Mouse (Mus musculus) urinary bladder, postnatal 25 days (tissue): ENCODE data around the gene Oip5.
"Not testable (repeated sequence)": the region's sequence is repeated elsewhere in the genome, so short reads cannot be mapped to it uniquely, and the experiment has no call there.

Experiments used
- DNase-seq: peaks from one replicate; pipeline ENCODE4 v3.0.0; 2022; ENCODE audit warnings: low spot score

Gene Oip5

GRCm38 (mm10) chr2:119618199-119618982, at the start of gene Oip5, which contains the start of gene Nusap1:
Oip5 (minus strand) TSS chr2:119618469.
Nusap1 (plus strand) TSS chr2:119618298.
- DNase-seq, result peak; percentile 84

- not testable (repeated sequence) for DNase-seq
These were observed 47.5 kb upstream of the Oip5 start for GRCm38 (mm10) chr2:119665744-119666143.

- DNase-seq, result peak; percentile 72
These were observed 44.2 kb upstream of the Oip5 start, which contains the start of gene Ndufaf1 for GRCm38 (mm10) chr2:119662220-119663182. Ndufaf1 (minus strand) TSS chr2:119662827.

GRCm38 (mm10) chr2:119644254-119644653, 26.0 kb upstream of the Oip5 start:
- DNase-seq, result no peak

GRCm38 (mm10) chr2:119641214-119641912, 23.1 kb upstream of the Oip5 start:
- no peak for DNase-seq

- DNase-seq, result no peak
These were observed 18.5 kb upstream of the Oip5 start for GRCm38 (mm10) chr2:119636781-119637180.

- DNase-seq, result no peak
These were observed 3.0 kb upstream of the Oip5 start for GRCm38 (mm10) chr2:119621302-119621701.

GRCm38 (mm10) chr2:119619002-119619401, 733 bp upstream of the Oip5 start:
- not testable (repeated sequence) for DNase-seq

- DNase-seq, result no peak
These were observed 449 bp downstream of the Oip5 start for GRCm38 (mm10) chr2:119617841-119618198.

- no peak for DNase-seq
These were observed 11.2 kb downstream of the Oip5 start for GRCm38 (mm10) chr2:119607023-119607422.

- DNase-seq, result no peak
These were observed 12.8 kb downstream of the Oip5 start for GRCm38 (mm10) chr2:119605361-119605973.

GRCm38 (mm10) chr2:119603909-119604308, 14.4 kb downstream of the Oip5 start:
- no peak for DNase-seq

- no peak for DNase-seq
These were observed 15.8 kb downstream of the Oip5 start for GRCm38 (mm10) chr2:119602488-119602887.

- DNase-seq, result not testable (repeated sequence)
These were observed 16.7 kb downstream of the Oip5 start for GRCm38 (mm10) chr2:119601575-119601974.

GRCm38 (mm10) chr2:119601027-119601426, 17.2 kb downstream of the Oip5 start:
- no peak for DNase-seq

GRCm38 (mm10) chr2:119596781-119597330, 21.4 kb downstream of the Oip5 start:
- no peak for DNase-seq

GRCm38 (mm10) chr2:119595308-119595707, 23.0 kb downstream of the Oip5 start:
- DNase-seq, result no peak

- peak; percentile 97 for DNase-seq
These were observed 23.9 kb downstream of the Oip5 start for GRCm38 (mm10) chr2:119594113-119594981.

- DNase-seq, result no peak
These were observed 24.5 kb downstream of the Oip5 start for GRCm38 (mm10) chr2:119593765-119594112.

GRCm38 (mm10) chr2:119591247-119591646, 27.0 kb downstream of the Oip5 start:
- no peak for DNase-seq
